Mouse (Mus musculus): ENCODE results near the gene Fam160a1.

GRCm38 (mm10) chr3:85677133-85677532 lies 140.0 kb downstream of the Fam160a1 start:
- no peak for TF ChIP-seq CTCF (IDR thresholded peaks at IDR 0.05; ENCODE audit: low read depth)
- no peak for TF ChIP-seq EP300 (optimal IDR thresholded peaks at IDR 0.05)
